Mouse (Mus musculus) heart, embryonic 16.5 days (tissue): ENCODE results near the gene Gm10188. TPM values are rescaled to one million over a fixed set of nuclear protein-coding genes. Genes with fewer than 3 reads are reported as not detected.
A peak's percentile ranks its signal among the peaks of the same experiment; 100 is the strongest.

Experiments
- ATAC-seq: fragments of 200-750 bp; cut with Nextera tagmentation; replicated peaks from 2 replicates; pipeline ENCODE4 v1.8.0; 2017; ENCODE audit warnings: moderate number of reproducible peaks; ENCODE audit not compliant: insufficient read depth, low FRiP score; ENCODE audit errors: extremely low read depth
- H3K27ac ChIP-seq: fragments of 300-500 bp; sonication (generic); 2 replicates; pipeline ENCODE4 v1.5.1; 2014; ENCODE audit warnings: mild to moderate bottlenecking, low read length, control low read depth, moderate library complexity
- H3K27me3 ChIP-seq: fragments of 300-500 bp; sonication (generic); 2 replicates; pipeline ENCODE4 v1.6.1; 2014; ENCODE audit warnings: low read length, mixed read lengths; ENCODE audit not compliant: control insufficient read depth, insufficient read depth
- H3K36me3 ChIP-seq: fragments of 300-500 bp; sonication (generic); 2 replicates; pipeline ENCODE4 v1.6.1; 2014; ENCODE audit not compliant: control insufficient read depth, insufficient read depth
- H3K4me1 ChIP-seq: fragments of 300-500 bp; sonication (generic); 2 replicates; pipeline ENCODE4 v1.6.1; 2014; ENCODE audit warnings: low read length, mixed read lengths; ENCODE audit not compliant: control insufficient read depth, insufficient read depth
- H3K4me2 ChIP-seq: fragments of 300-500 bp; sonication (generic); 2 replicates; pipeline ENCODE4 v1.6.1; 2014; ENCODE audit warnings: low read depth, mild to moderate bottlenecking, control low read depth, low read length
- H3K4me3 ChIP-seq: fragments of 300-500 bp; sonication (generic); 2 replicates; pipeline ENCODE4 v1.5.1; 2014; ENCODE audit warnings: mild to moderate bottlenecking, control low read depth, low read length
- H3K9ac ChIP-seq: fragments of 300-500 bp; sonication (generic); 2 replicates; pipeline ENCODE4 v1.6.1; 2014; ENCODE audit warnings: low read length, control low read depth
- H3K9me3 ChIP-seq: fragments of 300-500 bp; sonication (generic); replicated peaks from 2 replicates; pipeline ENCODE4 v1.6.1; 2016; ENCODE audit warnings: low read length; ENCODE audit not compliant: control insufficient read depth
- WGBS: fragments of 180-500 bp; shearing (Covaris S2); extraction: QIAGEN DNeasy Blood & Tissue Kit; methylation state at CpG from one replicate; pipeline ENCODE4 v1.1.7; 2014; 5-methylcytosine and 5-hydroxymethylcytosine counted together
- polyA plus RNA-seq: library from polyadenylated mRNA; unstranded; fragments of >200 nt; fragmentation: Nextera tagmentation; extraction: Ambion mirVana; gene quantifications from 2 replicates; pipeline ENCODE4 v1.2.1, GENCODE M21; 2015

The Gm10188 gene
- polyA plus RNA-seq = not detected in 2 replicates

- 77% methylated on average over 3 of the region's 3 CpGs for WGBS
- no peak for ATAC-seq
Measured at GRCm38 (mm10) chr1:132229667-132230066, at the start of gene Gm10188. Gene Gm10188, minus strand, starts transcription at chr1:132229767.

GRCm38 (mm10) chr1:132277124-132277523 lies 47.6 kb upstream of the Gm10188 start:
- no peaks in the 10 kb centered on the region for H3K9me3 ChIP-seq
- H3K27ac ChIP-seq = no peak overlapping the region
- H3K9ac ChIP-seq = no peak overlapping the region
- ATAC-seq = no peak
- no peaks in the 10 kb centered on the region for H3K36me3 ChIP-seq
- no peaks in the 10 kb centered on the region for H3K4me1 ChIP-seq
- no peaks in the 10 kb centered on the region for H3K27me3 ChIP-seq
- WGBS = 40% methylated on average over 6 of the region's 6 CpGs
- H3K4me3 ChIP-seq = no peak overlapping the region
- H3K4me2 ChIP-seq = no peak overlapping the region

More at GRCm38 (mm10) chr1:132229667-132230066, at the start of gene Gm10188:
- no peak within 1 kb of the TSS for H3K4me3 ChIP-seq
- H3K4me2 ChIP-seq = no peak within 1 kb of the TSS
- no peak within 1 kb of the TSS for H3K27ac ChIP-seq
- no peak within 1 kb of the TSS for H3K9ac ChIP-seq
- H3K27me3 ChIP-seq = 0 out of 2 replicates have a peak, but pooled peaks cover 3% of the 10 kb centered on the region
- no peaks in the 10 kb centered on the region for H3K36me3 ChIP-seq
- no peaks in the 10 kb centered on the region for H3K9me3 ChIP-seq
- no peaks in the 10 kb centered on the region for H3K4me1 ChIP-seq

- Histone ChIP-seq H3K36me3 (no peaks in the 10 kb centered on the region), H3K9me3 (no peaks in the 10 kb centered on the region), H3K9ac (no peak overlapping the region), H3K27ac (no peak overlapping the region), H3K4me2 (no peak overlapping the region), H3K27me3 (no peaks in the 10 kb centered on the region), H3K4me1 (no peaks in the 10 kb centered on the region), H3K4me3 (no peak overlapping the region)
- no peak for ATAC-seq
- WGBS = 61% methylated on average over 3 of the region's 3 CpGs
Measured at GRCm38 (mm10) chr1:132276694-132277093, 47.1 kb upstream of the Gm10188 start.

GRCm38 (mm10) chr1:132271237-132271636 lies 41.7 kb upstream of the Gm10188 start:
- Histone ChIP-seq H3K4me3 (no peak overlapping the region), H3K4me2 (no peak overlapping the region), H3K4me1 (peaks cover 6% of the 10 kb centered on the region), H3K27ac (no peak overlapping the region), H3K36me3 (no peaks in the 10 kb centered on the region), H3K27me3 (no peaks in the 10 kb centered on the region), H3K9ac (no peak overlapping the region), H3K9me3 (no peaks in the 10 kb centered on the region)
- WGBS = 79% methylated on average over 3 of the region's 3 CpGs
- ATAC-seq = no peak

GRCm38 (mm10) chr1:132268418-132269060 lies 39.0 kb upstream of the Gm10188 start:
- Histone ChIP-seq H3K36me3 (no peaks in the 10 kb centered on the region), H3K9me3 (no peaks in the 10 kb centered on the region), H3K4me1 (peaks cover 6% of the 10 kb centered on the region), H3K27ac (no peak overlapping the region), H3K4me3 (no peak overlapping the region), H3K9ac (no peak overlapping the region), H3K4me2 (no peak overlapping the region), H3K27me3 (no peaks in the 10 kb centered on the region)
- WGBS = 70% methylated on average over 7 of the region's 7 CpGs
- ATAC-seq = no peak

- no peak for ATAC-seq
- 66% methylated on average over 2 of the region's 2 CpGs for WGBS
- peaks cover 6% of the 10 kb centered on the region for H3K4me1 ChIP-seq
Measured at GRCm38 (mm10) chr1:132267959-132268358, 38.4 kb upstream of the Gm10188 start.

GRCm38 (mm10) chr1:132266791-132267557 lies 37.4 kb upstream of the Gm10188 start:
- Histone ChIP-seq H3K9ac (no peak overlapping the region), H3K9me3 (no peaks in the 10 kb centered on the region), H3K4me2 (peak overlapping the region; percentile 32; the same call in 1 of the 2 replicates), H3K4me3 (no peak overlapping the region), H3K36me3 (no peaks in the 10 kb centered on the region), H3K4me1 (peaks cover 6% of the 10 kb centered on the region), H3K27me3 (no peaks in the 10 kb centered on the region), H3K27ac (no peak overlapping the region)
- no peak for ATAC-seq
- WGBS = 25% methylated on average over 8 of the region's 8 CpGs

More at GRCm38 (mm10) chr1:132267959-132268358, 38.4 kb upstream of the Gm10188 start:
- no peaks in the 10 kb centered on the region for H3K36me3 ChIP-seq
- no peak overlapping the region for H3K9ac ChIP-seq
- H3K27me3 ChIP-seq = no peaks in the 10 kb centered on the region
- H3K9me3 ChIP-seq = no peaks in the 10 kb centered on the region
- no peak overlapping the region for H3K4me3 ChIP-seq
- no peak overlapping the region for H3K4me2 ChIP-seq
- no peak overlapping the region for H3K27ac ChIP-seq

- ATAC-seq = no peak
- H3K4me1 ChIP-seq = peaks cover 6% of the 10 kb centered on the region
- no peaks in the 10 kb centered on the region for H3K27me3 ChIP-seq
- no peak overlapping the region for H3K4me2 ChIP-seq
- H3K27ac ChIP-seq = no peak overlapping the region
- H3K36me3 ChIP-seq = no peaks in the 10 kb centered on the region
- H3K4me3 ChIP-seq = no peak overlapping the region
- no peak overlapping the region for H3K9ac ChIP-seq
- 86% methylated on average over 10 of the region's 10 CpGs for WGBS
- no peaks in the 10 kb centered on the region for H3K9me3 ChIP-seq
Measured at GRCm38 (mm10) chr1:132265936-132266335, 36.4 kb upstream of the Gm10188 start.

GRCm38 (mm10) chr1:132265211-132265859 lies 35.8 kb upstream of the Gm10188 start:
- H3K27ac ChIP-seq = no peak overlapping the region

More at GRCm38 (mm10) chr1:132265211-132265859, 35.8 kb upstream of the Gm10188 start:
- H3K9ac ChIP-seq = no peak overlapping the region
- no peaks in the 10 kb centered on the region for H3K27me3 ChIP-seq
- no peak overlapping the region for H3K4me3 ChIP-seq
- no peak; the same call in 1 of the 2 replicates for ATAC-seq
- H3K36me3 ChIP-seq = no peaks in the 10 kb centered on the region
- H3K4me2 ChIP-seq = no peak overlapping the region
- 63% methylated on average over 8 of the region's 8 CpGs for WGBS
- H3K4me1 ChIP-seq = peaks cover 6% of the 10 kb centered on the region
- H3K9me3 ChIP-seq = no peaks in the 10 kb centered on the region
